Mouse (Mus musculus) bone marrow, adult 2 months (tissue): ENCODE measurements around the gene Acaca.

Experiments
- CTCF ChIP-seq: fragments of 200-500 bp; IDR thresholded peaks from 2 replicates; pipeline ENCODE4 v1.5.1; 2011; ENCODE audit warnings: low read length, control low read depth; ENCODE audit not compliant: control insufficient read depth, insufficient read depth
- POLR2A ChIP-seq: fragments of 200-500 bp; IDR thresholded peaks from 2 replicates; pipeline ENCODE4 v1.6.1; 2011; ENCODE audit warnings: low read depth, mild to moderate bottlenecking, control low read depth, low read length, borderline replicate concordance; ENCODE audit not compliant: control insufficient read depth

DNA sequence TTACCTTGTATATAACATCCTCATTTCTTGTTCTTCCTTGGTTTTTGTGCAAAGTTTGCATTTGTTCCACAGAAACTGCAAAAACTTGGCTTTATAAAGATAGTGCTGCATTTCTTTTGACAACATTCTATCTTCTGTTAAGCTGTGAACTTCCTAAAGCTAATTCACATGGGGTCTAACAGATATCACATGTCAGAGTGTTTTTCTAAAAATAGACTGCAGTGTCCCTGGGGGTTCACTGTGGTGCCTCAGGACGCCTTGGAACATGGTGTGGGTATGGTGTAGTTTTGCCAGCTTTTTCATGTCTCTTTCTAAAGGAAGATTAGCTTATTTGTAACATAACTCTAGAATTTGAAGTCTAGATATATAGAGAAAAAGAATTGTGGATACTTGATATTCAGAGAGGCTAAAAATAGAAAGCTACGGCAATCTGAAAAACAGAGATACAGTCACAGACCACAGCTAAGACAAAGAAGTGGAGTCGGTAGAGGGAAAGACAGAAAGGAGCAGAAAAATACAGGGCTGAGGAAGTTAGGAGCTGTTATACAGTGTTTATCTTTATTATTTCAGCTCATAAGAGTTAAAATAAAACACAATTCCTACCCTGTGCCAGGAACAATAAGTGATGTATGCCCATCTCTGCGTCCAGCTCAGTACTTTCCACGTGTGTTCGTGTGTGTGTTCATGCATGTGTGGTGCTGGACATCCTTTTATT, 215.2 kb downstream of the Acaca start:
- TF ChIP-seq CTCF: no peak
- no peak for TF ChIP-seq POLR2A
